Mouse (Mus musculus) neutrophil, adult 59 days (primary cell): ENCODE measurements around the gene Sftpd. TPM values are rescaled to one million over a fixed set of nuclear protein-coding genes. Genes with fewer than 3 reads are reported as not detected.

Experiments
- total RNA-seq, 2 experiments: library from RNA; stranded (reverse); gene quantifications; 1 replicate in 1 of 2; 2 replicates in 1 of 2; pipeline ENCODE4 v1.2.4; 2023

Sftpd gene
- not detected for total RNA-seq

DNA sequence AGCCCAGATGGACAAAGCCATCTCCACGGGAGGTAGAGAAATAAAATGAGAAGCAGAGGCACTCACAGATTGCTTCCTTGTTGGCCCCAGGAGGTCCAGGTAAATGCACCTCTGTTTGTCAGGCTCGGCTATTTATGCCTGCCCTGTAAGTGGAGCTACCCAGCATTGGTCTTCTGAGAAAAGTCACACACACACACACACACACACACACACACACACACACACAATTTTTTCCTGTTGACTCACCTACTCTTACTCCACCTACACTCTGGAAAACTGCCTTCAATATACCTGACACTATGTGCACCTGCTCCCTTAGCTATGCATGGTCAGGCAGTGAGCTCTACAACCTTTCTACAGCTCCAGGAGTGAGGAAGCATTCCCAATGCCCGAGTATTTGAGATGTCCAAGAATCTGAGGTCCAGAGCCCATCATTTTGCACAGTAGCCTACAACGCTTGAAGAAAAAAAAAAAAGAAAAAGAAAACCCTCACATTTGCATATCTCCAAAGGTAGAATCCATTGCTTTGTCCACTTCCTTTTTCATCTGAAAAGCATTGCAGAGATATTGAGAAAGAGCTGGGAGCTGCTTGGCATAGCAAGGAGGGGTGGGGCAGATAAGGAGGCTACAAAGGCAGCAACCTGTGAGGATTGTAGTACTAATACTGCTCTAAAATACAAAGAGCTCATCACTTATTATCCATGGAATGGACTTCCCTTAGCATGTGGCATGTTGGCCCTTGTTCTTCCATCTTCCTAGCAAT is at the start of gene Sftpd:
Gene Sftpd, minus strand, starts transcription at position 91 of the 763 bp plus-strand sequence.

DNA sequence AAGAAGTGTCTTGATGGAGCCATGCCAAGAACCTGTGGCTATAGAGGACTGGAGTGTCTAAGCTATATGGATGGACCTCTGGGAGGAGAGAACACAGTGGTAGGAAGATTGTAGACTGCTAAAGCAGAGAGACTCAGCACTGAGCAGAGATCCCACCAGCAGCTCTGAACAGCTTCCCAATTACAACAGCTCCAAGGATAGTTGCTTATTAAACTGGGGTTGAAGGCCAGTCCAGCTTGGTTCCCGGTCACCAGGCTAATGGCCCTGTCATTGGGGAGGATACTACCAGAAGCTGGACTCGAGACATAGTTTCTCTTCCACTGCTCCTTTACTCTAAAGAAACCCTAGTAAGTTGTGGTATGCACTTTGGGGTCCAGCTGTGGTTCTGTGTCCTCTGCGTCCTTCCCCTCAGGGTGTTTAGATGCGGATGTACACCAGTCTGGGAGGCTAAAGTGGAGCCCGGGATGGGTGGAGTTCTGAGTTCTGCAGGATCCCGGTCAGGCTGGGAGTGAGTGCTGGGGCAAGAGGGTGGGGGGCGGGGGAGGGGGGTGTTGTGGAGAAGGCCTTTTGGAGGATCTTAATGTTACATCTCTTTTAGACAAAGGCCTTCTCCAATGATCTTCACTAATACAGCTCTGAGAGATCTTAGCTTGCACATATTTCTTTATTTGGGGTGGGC is 33.6 kb downstream of the Sftpd start, which contains the start of gene Mbl1:
Gene Mbl1, plus strand, starts transcription at position 239 of the 679 bp plus-strand sequence.

DNA sequence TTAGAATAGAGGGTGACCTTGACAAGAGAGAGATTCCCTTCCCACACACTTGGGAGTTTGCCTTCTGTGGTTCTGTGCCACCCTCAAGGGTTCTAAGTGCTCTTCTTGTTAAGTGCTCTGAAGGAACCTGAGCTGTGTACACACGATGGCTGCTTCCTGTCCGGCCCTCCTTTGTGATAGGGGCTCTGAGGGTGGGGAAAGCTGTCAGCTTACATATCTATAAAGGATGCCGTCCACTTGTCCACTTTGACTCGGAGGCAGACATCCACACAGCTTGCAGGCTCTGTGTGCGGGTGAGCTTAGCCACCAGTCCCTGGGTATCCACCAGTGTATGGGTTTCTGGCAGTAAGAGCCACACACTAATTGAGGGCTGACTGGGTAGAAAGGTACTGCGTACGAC is 53.4 kb downstream of the Sftpd start, which contains the start of gene Sftpa1:
Gene Sftpa1, plus strand, starts transcription at position 243 of the 400 bp plus-strand sequence.

Other genes with a start within 250 kb of the Sftpd start
- 10 to 100 TPM; 95.7 to 98.3 TPM for gene Tspan14, start 218.3 kb downstream of the Sftpd start, total RNA-seq
- 1 to 10 TPM; 2.8 to 3.4 TPM for gene Fam213a, start 171.4 kb downstream of the Sftpd start, total RNA-seq
- not detected for gene Dydc2, start 115.9 kb downstream of the Sftpd start, total RNA-seq
- gene Dydc1, start 112.2 kb downstream of the Sftpd start, total RNA-seq = not detected
- not detected for gene Mat1a, start 80.1 kb downstream of the Sftpd start, total RNA-seq
- gene Sftpa1, start 53.4 kb downstream of the Sftpd start, total RNA-seq = not detected
- gene Mbl1, start 33.7 kb downstream of the Sftpd start, total RNA-seq = not detected
- gene Gm2832, start 93.7 kb upstream of the Sftpd start, total RNA-seq = not detected
- gene Gm5798, start 163.5 kb upstream of the Sftpd start, total RNA-seq = not detected
- gene Gm7945, start 201.2 kb upstream of the Sftpd start, total RNA-seq = not detected
- not detected for gene Gm6482, start 223.1 kb upstream of the Sftpd start, total RNA-seq